Mouse (Mus musculus): Measurements from ENCODE around the gene Nfix.

Gene Nfix

GRCm38 (mm10) chr8:84779519-84780224 is 20.5 kb downstream of the Nfix start:
- no peak for DNase-seq

DNA sequence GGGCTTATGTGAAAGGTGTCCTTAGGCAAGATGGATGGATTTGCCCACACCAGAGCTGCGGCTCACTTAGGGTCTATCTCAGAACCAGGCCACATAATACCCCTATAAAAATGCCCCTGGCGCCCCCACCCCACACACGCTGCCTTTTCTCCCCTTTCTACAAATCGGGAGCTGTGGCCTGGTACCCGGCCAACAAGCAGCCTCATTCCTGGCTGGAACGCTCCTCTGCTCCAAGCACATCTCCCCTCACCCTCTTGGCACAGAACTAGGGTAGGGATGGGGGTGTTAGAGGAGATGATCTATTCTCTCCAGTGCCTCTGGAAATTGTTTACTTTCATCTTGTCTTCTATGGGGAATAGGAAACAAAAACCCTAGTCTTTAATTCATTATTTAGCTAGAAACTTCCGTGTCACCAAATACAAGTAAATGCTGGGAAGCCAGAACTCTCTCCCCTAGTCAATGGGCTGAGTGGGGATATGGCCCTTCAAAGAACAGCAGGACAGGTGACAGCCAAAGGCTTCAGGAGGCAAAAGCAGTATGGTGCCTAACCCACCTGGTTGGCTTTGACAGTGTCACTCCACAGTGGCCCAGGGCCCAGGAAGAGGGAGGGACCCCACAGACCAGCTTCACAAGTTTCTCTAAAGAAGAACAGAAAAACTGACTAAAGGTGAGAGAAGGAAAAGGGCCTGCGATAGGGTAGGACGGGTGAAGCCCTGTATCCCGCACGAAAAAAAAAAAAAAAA is 21.3 kb downstream of the Nfix start:
- DNase-seq = no peak

GRCm38 (mm10) chr8:84777899-84778637 is 22.1 kb downstream of the Nfix start:
- no peak for DNase-seq

- no peak for DNase-seq
These were observed 23.6 kb downstream of the Nfix start for GRCm38 (mm10) chr8:84776569-84776968.

GRCm38 (mm10) chr8:84775621-84776113 is 24.5 kb downstream of the Nfix start:
- no peak for DNase-seq

DNA sequence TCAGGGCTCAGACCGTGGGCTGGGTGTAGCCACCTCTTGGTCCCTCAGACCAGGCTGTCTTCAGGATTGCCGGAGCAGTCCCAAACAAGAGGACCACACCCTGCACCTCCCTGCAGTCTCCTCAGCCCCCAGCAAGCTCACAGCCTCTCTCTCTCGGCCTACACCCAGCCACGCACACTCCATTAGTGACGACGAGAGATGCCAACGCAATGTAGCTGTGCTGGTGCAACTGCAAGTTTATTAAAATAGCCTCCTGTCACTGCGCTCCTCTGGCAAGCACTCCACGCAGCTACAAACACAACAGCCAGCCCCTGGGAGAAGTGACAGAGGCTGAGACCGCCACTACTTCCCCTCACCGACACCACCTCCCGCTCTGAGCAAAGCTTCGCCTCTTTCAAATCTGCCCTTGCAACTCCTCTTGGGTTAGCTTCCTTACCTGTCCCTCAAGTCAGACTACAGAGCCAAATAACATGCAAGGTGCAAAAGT is 25.0 kb downstream of the Nfix start:
- no peak for DNase-seq

DNA sequence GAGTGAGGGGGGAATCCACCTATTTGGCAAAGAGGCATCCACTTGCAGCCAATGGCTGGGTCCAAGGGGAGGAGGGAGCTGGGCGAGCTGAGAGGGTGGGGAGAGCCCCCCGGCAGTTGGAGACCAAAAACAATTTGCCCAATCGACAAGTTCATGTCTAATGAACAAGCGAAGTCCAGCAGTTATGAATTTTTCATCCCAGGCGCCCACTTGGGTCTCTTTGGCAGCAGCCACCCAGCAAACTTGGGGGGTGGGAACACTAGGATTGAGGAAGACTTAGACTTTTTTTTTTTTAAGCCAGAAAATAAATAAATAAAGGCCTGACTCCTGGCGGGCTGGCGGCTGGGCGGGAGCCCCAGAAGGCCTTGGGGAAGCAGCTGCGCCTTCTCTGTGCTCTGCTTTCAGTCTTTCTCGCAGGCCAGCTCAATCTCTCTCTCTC is 25.7 kb downstream of the Nfix start:
- peak; percentile 51 for DNase-seq

- DNase-seq = peak; percentile 74
These were observed 26.3 kb downstream of the Nfix start for GRCm38 (mm10) chr8:84773833-84774232.

- DNase-seq = no peak
These were observed 26.8 kb downstream of the Nfix start for GRCm38 (mm10) chr8:84773304-84773703.

GRCm38 (mm10) chr8:84772628-84773027 is 27.5 kb downstream of the Nfix start:
- no peak for DNase-seq

DNA sequence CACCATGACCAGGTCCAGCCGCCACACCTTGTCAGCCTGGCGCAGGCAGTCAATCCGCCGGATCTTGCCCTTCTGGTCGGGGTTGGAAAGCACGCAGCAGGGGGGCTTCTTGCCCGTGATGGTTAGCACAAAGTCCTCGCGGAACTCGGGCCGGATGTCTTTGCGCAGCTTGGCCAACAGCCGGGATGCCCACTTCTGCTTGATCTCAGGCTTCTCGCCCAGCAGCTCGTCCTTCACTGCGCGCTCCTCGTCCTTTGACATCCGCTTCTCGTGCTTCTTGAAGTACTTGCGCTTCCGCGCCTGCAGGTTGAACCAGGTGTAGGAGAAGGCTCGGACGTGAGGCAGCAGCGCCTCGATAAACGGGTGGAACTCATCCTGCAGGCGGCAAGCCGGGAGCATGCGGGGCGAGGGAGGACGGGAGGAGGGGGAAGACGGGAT is 28.2 kb downstream of the Nfix start:
- DNase-seq = peak; percentile 55

- no peak for DNase-seq
These were observed 29.0 kb downstream of the Nfix start for GRCm38 (mm10) chr8:84771000-84771687.

DNA sequence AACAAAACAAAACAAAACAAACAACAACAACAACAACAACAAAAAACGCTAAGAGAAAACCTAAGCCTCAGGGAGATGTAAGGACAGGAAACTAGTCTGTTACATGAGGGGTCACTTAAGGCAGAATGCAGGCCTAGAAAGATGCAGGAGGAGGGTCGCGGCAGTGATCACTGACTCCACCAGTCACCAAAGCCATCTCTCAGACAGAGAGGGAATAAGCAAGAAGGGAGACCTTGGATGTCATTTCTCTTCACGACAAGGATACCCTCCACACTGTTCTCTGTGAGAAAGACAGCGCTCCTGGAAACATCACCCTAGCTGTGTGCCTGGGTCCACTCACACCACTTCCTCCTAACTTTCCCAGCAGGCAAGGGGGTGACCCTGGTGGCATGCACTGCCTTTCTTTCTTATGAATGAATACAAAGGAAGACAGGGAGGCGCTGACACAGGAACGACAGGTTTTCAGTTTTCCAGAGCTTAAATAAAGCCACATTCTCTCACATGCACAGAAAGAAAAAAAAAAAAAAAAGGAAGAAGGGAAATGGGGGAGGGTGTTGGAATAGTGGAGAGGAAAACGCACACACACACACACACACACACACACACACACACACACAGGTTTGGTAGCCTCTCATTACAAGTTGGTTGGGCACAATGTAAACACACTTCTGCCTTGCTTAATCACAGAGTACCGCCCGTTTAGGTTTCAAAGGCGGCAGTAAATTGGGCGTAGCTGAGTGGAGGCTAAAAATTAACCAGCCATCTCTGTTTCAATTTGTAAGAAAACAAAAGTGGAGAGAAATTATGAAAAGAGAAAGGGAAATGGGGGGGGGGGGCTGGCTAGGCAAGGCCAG is 29.8 kb downstream of the Nfix start:
- peak; percentile 86 for DNase-seq

GRCm38 (mm10) chr8:84769324-84769723 is 30.8 kb downstream of the Nfix start:
- DNase-seq = no peak

DNA sequence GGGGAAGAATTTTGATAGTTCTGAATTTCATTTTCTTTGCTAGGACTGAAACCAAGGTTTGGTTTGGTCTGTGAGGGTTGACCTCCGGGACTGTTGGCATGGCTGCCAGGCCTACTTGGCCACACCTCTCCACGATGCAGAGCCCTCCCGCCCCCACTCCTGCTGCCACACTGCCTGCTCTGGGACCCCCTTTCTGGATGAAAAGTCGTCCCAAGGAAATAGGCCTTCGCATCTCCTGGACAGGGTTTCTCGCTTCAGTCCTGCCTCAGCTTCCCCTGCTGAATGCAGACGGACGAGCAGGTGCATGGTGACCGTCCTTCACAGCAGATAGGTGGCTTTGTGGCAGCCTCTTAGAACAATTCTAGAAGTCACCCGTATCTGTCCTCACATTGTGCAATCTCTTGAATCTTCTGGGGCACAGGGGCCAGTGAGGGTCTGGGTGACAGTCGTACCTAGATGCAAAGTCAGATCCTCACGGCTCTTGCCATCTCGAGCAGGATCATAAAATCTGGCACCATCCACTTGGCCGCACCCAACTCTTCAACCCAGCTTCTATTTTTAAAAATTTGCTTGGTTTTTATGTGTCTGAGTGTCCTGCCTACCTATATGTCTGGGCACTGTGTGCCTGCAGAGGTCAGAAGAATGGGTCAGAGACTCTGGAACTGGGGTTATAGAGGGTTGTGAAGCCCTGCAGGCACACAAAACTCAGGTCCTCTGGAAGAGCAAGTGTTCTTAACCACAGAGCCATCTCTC is 31.6 kb downstream of the Nfix start:
- DNase-seq = no peak

GRCm38 (mm10) chr8:84767221-84767620 is 32.9 kb downstream of the Nfix start:
- no peak for DNase-seq

DNA sequence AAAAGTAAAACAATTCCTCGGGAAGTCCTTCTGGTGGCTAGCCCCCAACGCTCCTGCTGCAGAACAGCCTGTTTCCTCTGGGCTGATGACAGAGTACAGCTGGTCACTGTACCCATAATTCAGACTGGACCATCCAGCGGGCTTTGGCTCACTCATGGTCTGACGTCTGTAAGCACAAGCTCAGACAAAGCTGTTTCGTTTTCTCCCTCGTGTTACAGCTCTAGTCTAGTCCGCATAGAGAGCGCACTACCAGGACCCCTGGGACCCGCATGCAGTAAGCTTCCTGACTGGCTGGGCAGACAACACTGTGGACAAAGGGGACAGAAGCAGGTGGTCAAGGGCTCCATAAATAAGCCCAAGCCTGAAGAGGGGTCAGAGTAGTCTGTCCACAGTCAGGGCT is 33.7 kb downstream of the Nfix start:
- peak; percentile 53 for DNase-seq

DNA sequence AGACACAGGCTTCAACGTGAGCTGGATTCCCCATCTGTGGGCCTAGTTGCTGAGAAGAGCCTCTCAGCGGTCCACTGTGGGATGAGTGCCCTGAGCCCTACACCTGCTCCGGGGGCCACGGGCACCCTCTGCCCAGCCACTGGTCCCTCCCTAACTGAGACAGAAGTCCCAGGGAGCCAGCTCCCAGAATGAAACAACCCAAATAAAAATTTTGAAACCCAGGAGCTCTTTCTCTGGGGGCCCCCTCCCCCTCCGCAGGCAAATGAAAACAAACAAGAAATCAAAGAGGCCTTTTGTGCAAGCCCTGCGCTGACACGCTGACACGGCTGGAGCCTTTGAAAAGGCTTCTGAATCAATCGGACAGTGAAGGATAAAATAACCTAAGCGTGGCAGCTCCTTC is 34.5 kb downstream of the Nfix start:
- DNase-seq = no peak

DNA sequence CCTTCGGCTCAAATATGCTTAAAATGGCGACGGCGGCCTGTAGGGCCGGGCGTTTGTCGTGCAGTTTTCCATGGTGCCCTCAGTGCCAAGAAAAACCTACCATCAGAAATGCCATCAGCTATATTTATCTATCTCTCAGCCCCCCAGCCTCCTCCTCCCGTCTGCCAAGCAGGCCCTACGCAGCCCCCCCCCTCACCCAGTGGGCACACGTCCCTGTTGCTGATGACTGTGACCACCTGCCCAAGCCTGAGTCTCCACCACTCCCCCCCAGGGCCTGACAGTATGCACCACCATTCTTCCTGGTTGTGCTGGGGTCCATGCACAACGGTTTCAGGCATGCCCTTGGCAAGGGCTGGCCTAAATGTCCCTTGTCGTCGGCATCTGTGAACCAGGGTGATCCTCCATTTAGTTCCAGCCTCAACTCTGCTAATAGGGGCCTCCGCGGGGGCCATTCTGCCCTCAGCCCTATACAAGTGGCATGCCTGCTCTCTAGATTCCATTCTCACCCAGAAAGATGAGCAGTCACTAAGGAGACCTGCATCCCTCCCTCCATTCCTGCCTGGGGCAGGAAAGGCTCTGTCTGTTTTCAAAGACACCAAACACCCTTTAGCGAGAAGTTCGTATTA is 35.2 kb downstream of the Nfix start:
- DNase-seq = no peak

DNA sequence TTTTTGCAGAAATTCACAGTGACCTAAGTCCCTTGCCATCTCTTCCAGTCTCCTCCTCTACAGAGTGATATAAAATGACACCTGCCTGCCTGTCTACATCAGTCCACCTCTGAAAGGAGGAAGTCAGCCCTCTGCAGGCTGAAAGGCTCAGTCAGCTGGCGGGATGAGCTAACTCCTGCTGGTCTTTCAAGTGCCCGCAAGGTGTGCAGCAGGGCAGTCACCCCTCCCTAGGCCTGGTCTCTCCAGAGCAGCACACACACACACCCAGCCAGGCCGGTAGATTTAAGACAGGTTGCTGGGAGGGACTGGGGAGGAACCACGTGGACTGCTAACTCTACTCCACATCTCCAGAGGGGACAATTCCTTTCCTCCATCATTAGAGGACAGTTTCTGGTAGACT is 36.0 kb downstream of the Nfix start:
- DNase-seq = no peak
